Mouse (Mus musculus): ENCODE results near the gene Trio.

DNA sequence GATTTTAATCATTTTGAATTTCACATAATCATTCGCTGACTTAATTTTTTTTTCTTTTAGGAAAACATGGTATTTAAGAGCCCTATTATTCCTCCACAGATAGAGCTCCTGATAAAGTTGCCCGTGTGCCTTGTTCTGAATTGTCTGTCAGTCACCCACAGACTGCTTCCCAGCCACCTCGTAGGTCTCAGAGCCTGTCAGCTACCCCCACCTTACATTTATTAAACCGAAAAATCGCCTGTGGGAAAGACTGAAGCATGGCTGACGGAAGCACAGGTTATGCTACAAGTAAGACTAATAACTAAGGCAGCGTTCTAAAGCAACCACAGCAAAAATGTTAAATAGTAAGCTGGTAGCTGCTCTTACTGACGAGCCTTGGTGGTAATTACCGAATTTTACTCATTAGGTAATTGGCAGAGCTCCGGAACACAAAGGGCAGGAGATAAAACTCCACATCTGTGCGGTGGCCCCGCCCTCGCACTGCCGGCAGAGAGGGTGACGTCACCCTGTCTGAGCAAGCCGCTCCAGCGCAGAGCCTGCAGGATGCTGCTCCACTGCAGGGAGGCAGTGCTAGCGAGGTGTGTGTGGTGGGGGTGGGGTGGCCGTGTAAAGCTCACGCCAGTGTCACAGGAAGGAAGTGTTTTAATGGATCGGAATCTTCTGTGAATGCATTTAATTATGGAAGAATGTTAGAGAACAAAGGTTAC, 102.2 kb downstream of the Trio start:
- TF ChIP-seq CTCF (IDR thresholded peaks at IDR 0.05; ENCODE audit: extremely low read depth, insufficient read depth, low read length) (no peak), POLR2A (IDR thresholded peaks at IDR 0.05; ENCODE audit: extremely low read depth, insufficient read depth, low read length) (0 out of 2 replicates have a peak, but pooled peaks have one; percentile 31)
